Mouse (Mus musculus) spleen, adult 2 months (tissue): ENCODE results near the gene Zdhhc6. TPM values are rescaled to one million over a fixed set of nuclear protein-coding genes. Genes with fewer than 3 reads are reported as not detected.

Source experiments
- DNase-seq, 2 experiments: peaks; one replicate each; pipeline versions ENCODE4 v3.0.0 to v3.0.0-alpha.2; 2012 to 2021; ENCODE audit warnings: low spot score in 2 of 2, low read depth in 1 of 2
- H3K27ac ChIP-seq: fragments of 200-500 bp; 2 replicates; pipeline ENCODE4 v1.5.1; 2012; ENCODE audit warnings: low read length, inconsistent platforms; ENCODE audit not compliant: insufficient read depth
- H3K27me3 ChIP-seq: fragments of 200-500 bp; 2 replicates; pipeline ENCODE4 v1.6.1; 2012; ENCODE audit warnings: mild to moderate bottlenecking, moderate library complexity, low read length, inconsistent platforms; ENCODE audit not compliant: control insufficient read depth, insufficient read depth
- H3K36me3 ChIP-seq: fragments of 200-500 bp; 2 replicates; pipeline ENCODE4 v1.6.1; 2012; ENCODE audit warnings: mild to moderate bottlenecking, low read length, inconsistent platforms; ENCODE audit not compliant: control insufficient read depth, insufficient read depth
- H3K4me1 ChIP-seq: fragments of 200-500 bp; 2 replicates; pipeline ENCODE4 v1.6.1; 2011; ENCODE audit warnings: inconsistent platforms; ENCODE audit not compliant: control insufficient read depth, insufficient read depth, insufficient read length
- H3K4me3 ChIP-seq: fragments of 200-500 bp; 2 replicates; pipeline ENCODE4 v1.5.1; 2011; ENCODE audit warnings: mild to moderate bottlenecking, inconsistent platforms; ENCODE audit not compliant: insufficient read depth, insufficient read length; ENCODE audit errors: extremely low read depth
- CTCF ChIP-seq: fragments of 200-500 bp; IDR thresholded peaks from 2 replicates; pipeline ENCODE4 v1.5.1; 2011; ENCODE audit warnings: mild to moderate bottlenecking, inconsistent platforms; ENCODE audit not compliant: insufficient read depth, insufficient read length, insufficient replicate concordance; ENCODE audit errors: extremely low read depth
- POLR2A ChIP-seq: fragments of 200-500 bp; IDR thresholded peaks from 2 replicates; pipeline ENCODE4 v1.6.1; 2011; ENCODE audit warnings: low read depth, low read length, inconsistent platforms
- WGBS: fragments of 180-500 bp; shearing (Covaris S2); methylation state at CpG from one replicate; pipeline ENCODE4 v1.1.7; 2018; 5-methylcytosine and 5-hydroxymethylcytosine counted together
- polyA plus RNA-seq: library from polyadenylated mRNA; depleted of rRNA; stranded (reverse); fragments of >200 nt; gene quantifications from 2 replicates; pipeline ENCODE4 v1.2.3, GENCODE M21; 2012

Gene Zdhhc6
- polyA plus RNA-seq, 1 experiment, result 6.3 TPM

DNA sequence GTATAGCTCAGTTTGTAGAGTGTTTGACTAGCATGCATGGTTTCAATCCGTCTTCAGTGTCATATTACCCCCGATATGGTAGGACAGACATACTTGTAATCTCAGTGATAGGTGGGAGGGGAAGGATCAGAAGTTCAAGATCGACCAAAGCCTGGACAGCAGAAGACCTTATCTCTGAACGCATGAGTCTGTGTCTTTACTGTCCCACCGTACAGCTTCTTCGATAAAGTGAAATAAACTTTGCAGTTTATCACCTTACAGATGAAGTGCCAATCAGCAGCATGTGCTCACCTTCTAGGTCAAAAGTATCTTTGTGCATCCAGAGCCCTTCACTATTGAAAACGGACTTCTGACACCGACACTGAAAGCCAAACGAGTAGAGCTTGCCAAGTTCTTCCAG, 20.8 kb downstream of the Zdhhc6 start:
- no peak for TF ChIP-seq CTCF
- no peak for TF ChIP-seq POLR2A
- no peak overlapping the region for H3K4me3 ChIP-seq
- H3K27ac ChIP-seq, result no peak overlapping the region
- H3K36me3 ChIP-seq, result peaks cover 32% of the 10 kb centered on the region
- no peaks in the 10 kb centered on the region for H3K4me1 ChIP-seq
- H3K27me3 ChIP-seq, result no peaks in the 10 kb centered on the region
- DNase-seq, result no peak
- WGBS, result 82% methylated on average over 9 of the region's 9 CpGs

DNA sequence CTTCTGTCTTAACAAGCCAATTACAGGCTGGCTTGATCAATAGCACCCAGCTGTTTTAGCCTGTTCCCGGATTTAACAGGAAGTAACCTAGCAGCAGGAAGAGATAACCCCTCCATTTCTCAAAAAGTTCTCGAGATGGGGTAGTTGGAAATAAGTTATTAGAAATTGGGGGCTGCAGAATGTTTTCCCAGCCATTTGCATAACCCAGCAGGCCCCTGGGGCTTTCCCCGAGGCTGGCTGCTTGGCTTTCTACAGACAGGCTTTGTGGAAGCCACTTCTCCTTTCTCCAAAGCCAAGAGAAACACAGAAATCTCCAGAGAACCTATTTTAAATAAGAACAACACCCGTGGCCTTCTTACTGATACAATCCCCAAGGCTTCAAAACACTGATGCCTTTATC, 22.7 kb downstream of the Zdhhc6 start:
- DNase-seq, result no peak
- H3K27me3 ChIP-seq, result no peaks in the 10 kb centered on the region
- TF ChIP-seq POLR2A (no peak), CTCF (no peak)
- H3K36me3 ChIP-seq, result peaks cover 39% of the 10 kb centered on the region
- no peak overlapping the region for H3K4me3 ChIP-seq
- no peaks in the 10 kb centered on the region for H3K4me1 ChIP-seq
- H3K27ac ChIP-seq, result no peak overlapping the region
- WGBS, result 37% methylated on average over 4 of the region's 4 CpGs

DNA sequence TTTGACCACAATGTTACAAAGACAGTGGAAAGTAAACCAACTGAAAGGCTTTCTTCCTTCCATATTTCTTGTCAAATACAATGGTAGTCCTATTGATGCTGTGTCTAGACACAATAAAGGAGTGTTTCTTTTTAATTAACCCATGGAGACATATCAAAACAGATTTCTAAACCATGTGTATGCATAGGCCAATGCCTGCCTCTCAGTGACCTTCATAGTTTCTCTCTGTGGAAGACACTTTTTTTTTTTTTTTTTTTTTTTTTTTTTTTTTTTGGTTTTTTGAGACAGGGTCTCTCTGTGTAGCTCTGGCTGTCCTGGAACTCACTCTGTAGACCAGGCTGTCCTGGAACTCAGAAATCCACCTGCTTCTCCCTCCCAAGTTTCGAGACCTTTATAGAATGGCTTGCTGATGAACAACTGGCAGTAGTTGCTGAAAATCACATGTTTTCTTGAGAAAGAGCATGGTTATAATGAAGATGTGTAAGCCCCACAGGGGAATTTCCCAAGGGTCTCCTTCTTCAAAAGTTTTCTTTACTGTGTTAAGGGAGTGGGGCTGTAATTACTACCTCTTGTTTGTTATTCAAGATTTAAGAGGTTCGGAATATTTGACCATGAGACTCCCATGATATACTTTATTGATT, 23.5 kb downstream of the Zdhhc6 start:
- peaks cover 41% of the 10 kb centered on the region for H3K36me3 ChIP-seq
- no peaks in the 10 kb centered on the region for H3K4me1 ChIP-seq
- 93% methylated on average over 2 of the region's 2 CpGs for WGBS
- H3K27ac ChIP-seq, result no peak overlapping the region
- H3K4me3 ChIP-seq, result no peak overlapping the region
- H3K27me3 ChIP-seq, result no peaks in the 10 kb centered on the region
- no peak for TF ChIP-seq POLR2A
- no peak for TF ChIP-seq CTCF
- DNase-seq, result no peak

DNA sequence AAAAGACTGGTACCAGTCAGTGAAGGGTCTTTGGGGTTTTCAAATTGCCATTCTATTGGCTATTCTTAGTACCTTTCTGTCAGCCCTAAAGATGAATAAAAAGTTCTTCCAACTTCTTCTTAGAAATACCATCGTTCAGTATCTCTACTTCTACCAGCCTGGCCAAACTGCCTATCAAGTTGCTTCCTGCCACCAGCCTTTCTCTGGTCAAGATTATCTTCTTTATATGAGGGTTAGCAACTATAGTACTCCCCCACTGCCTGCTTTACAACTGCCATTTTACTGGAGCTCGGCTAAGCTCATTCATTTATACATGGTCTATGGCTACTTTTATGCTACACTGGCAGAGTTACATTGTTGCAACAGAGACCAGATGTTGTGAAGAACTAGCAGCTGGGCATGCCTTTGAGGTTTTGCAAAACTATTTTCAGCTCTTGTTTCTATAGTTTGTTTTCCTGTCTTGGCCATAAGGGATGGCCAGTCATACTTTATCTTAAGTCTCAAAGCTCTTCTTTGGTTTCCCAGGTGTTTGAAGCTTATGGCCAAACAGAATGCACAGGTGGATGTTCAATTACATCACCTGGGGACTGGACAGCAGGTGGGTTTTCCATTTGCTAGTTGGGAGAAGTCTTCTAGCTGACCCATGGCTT, 25.1 kb downstream of the Zdhhc6 start:
- H3K27me3 ChIP-seq, result no peaks in the 10 kb centered on the region
- peaks cover 41% of the 10 kb centered on the region for H3K36me3 ChIP-seq
- TF ChIP-seq CTCF (no peak), POLR2A (no peak)
- no peak overlapping the region for H3K4me3 ChIP-seq
- no peak overlapping the region for H3K27ac ChIP-seq
- H3K4me1 ChIP-seq, result no peaks in the 10 kb centered on the region
- 67% methylated on average over 2 of the region's 2 CpGs for WGBS
- no peak for DNase-seq

DNA sequence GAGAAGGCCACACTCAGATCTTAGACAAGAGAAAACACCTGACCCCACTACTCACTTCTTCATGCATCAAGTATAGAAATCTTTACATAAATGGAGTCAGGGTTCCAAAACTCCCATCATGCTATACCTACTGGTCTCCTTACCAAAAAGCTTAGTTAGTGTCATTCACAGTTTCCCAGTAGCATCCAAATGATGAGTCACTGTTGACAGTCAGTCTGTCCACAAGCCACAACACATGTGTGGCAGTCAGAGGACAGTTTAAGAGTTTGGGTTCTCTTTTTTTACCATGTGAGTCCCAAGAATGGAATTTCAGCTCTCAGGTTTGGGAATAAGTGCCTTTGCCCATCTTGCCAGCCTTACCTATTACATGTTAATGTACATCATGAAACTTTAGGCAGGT, 26.9 kb downstream of the Zdhhc6 start:
- Histone ChIP-seq H3K4me3 (no peak overlapping the region), H3K36me3 (peaks cover 36% of the 10 kb centered on the region), H3K27ac (no peak overlapping the region), H3K27me3 (no peaks in the 10 kb centered on the region), H3K4me1 (no peaks in the 10 kb centered on the region)
- no peak for DNase-seq
- TF ChIP-seq POLR2A (no peak), CTCF (no peak)

DNA sequence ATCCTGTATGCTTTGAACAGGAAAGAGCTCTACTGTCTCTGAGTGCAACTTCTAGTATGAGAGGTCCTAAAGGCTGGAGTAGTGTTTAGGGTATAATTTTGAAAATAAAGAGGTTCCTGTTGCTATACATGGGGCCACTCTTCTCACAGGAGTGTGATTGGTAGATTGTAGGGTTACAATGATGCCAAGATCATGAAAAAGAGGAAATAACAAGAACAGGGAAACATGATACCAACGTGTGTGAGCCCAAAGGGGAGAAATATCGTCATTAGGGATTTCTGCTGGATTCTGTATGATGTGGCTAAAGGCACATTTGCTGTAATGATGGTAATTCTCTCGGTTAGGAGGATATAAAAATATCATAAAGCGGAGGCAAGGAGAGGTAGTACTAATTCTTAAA, 29.8 kb downstream of the Zdhhc6 start:
- no peak overlapping the region for H3K27ac ChIP-seq
- H3K4me1 ChIP-seq, result no peaks in the 10 kb centered on the region
- no peak for DNase-seq
- WGBS, result 88% methylated on average over 4 of the region's 4 CpGs
- H3K27me3 ChIP-seq, result 0 out of 2 replicates have a peak, but pooled peaks cover 2% of the 10 kb centered on the region
- H3K4me3 ChIP-seq, result no peak overlapping the region
- no peak for TF ChIP-seq POLR2A
- TF ChIP-seq CTCF, result no peak
- H3K36me3 ChIP-seq, result peaks cover 44% of the 10 kb centered on the region

DNA sequence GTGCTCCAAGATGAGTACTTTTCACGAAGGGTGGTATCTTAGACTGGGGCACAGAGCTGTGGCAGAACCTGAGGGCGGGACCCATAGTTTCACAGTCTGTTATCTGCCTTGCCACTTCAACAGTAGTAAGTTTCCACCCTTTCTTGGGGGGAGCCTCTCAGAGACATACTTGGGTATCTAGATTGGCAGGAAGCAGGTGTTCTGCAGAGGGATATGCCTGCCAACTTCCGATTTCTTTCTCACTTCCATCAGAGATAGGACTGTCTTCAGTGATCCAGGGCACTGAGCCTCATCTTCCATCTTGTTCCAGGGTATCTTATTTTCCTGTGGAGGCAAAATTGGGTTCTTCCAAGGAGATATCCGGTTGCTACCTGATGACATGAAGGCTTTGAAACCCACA, 31.7 kb downstream of the Zdhhc6 start:
- Histone ChIP-seq H3K27me3 (0 out of 2 replicates have a peak, but pooled peaks cover 2% of the 10 kb centered on the region), H3K4me3 (no peak overlapping the region), H3K27ac (no peak overlapping the region), H3K4me1 (no peaks in the 10 kb centered on the region), H3K36me3 (peaks cover 44% of the 10 kb centered on the region)
- 85% methylated on average over 4 of the region's 4 CpGs for WGBS
- no peak for DNase-seq
- TF ChIP-seq CTCF (no peak), POLR2A (no peak)
